Mouse (Mus musculus): Measurements from ENCODE around the gene AL731706.1. TPM values are rescaled to one million over a fixed set of nuclear protein-coding genes. Genes with fewer than 3 reads are reported as not detected.

The AL731706.1 gene
- polyA plus RNA-seq, 1 experiment from 2014 or later, result 32.1 TPM

DNA sequence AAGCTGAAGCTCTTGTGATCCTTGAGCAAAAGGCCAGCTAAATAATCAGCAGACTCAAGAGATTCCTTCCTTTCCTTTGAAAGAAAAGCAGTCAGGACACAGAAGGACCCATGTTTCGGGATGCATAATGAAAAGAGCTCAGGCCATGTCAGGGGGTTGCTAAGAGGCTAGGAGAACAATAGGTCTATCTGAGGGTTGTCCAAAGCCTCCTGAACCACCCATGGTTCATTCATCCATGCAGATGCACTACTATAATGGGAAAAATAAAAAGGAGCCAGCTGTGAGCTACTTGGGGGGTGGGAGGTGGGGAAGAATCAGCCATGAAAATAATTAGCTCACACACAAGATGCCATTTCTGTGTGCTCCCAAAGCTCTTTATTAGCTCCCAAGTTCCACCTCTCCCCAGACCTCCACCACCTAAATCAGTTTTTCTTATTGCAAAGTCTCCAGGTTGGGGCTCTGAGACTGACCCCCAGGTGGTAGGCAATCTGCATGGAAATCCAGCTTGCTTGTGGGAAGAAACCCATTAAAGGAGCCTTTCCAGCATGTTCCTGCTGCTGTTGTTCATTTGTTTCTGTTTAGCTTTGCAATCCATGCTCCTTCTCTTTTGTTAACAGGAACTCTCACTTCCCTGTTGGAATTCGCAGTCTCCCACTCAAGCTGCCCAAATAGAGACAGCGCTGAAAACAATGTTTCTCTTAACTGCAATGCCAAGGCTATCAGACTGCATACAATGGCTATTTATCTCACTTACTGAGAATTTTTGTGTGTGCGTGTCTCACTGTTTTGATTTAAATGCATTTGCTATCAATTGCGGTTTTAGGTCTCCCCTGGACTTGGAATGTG lies 36.4 kb downstream of the AL731706.1 start:
- ATAC-seq (ENCODE audit: low FRiP score), result peak; percentile 84
- H3K4me2 ChIP-seq, result no peak overlapping the region
- 11% methylated on average over 5 of the region's 5 CpGs for WGBS
- H3K27ac ChIP-seq (ENCODE audit: low read depth, low read length), result peak overlapping the region; percentile 3; the same call in 1 of the 2 replicates
- H3K9me3 ChIP-seq (ENCODE audit: control insufficient read depth, low read length), result no peaks in the 10 kb centered on the region
- H3K36me3 ChIP-seq (ENCODE audit: control insufficient read depth, insufficient read depth, low read length), result no peaks in the 10 kb centered on the region
- peaks cover 18% of the 10 kb centered on the region for H3K4me1 ChIP-seq (ENCODE audit: control insufficient read depth, insufficient read depth, low read length)
- DNase-seq (ENCODE audit: low spot score, missing footprints), result peak; percentile 93
- no peak overlapping the region for H3K4me3 ChIP-seq (ENCODE audit: low read depth, low read length)
- no peaks in the 10 kb centered on the region for H3K27me3 ChIP-seq (ENCODE audit: control insufficient read depth, insufficient read depth, low read length)
- H3K9ac ChIP-seq (ENCODE audit: low read length), result no peak overlapping the region

- no peaks in the 10 kb centered on the region for H3K27me3 ChIP-seq (ENCODE audit: control insufficient read depth, insufficient read depth, low read length)
- H3K9me3 ChIP-seq (ENCODE audit: control insufficient read depth, low read length), result no peaks in the 10 kb centered on the region
- WGBS, result 74% methylated on average over 3 of the region's 3 CpGs
- H3K36me3 ChIP-seq (ENCODE audit: control insufficient read depth, insufficient read depth, low read length), result no peaks in the 10 kb centered on the region
- H3K9ac ChIP-seq (ENCODE audit: low read length), result no peak overlapping the region
- no peak for ATAC-seq (ENCODE audit: low FRiP score)
- no peak overlapping the region for H3K4me3 ChIP-seq (ENCODE audit: low read depth, low read length)
- peaks cover 18% of the 10 kb centered on the region for H3K4me1 ChIP-seq (ENCODE audit: control insufficient read depth, insufficient read depth, low read length)
- no peak overlapping the region for H3K4me2 ChIP-seq
- DNase-seq (ENCODE audit: low spot score, missing footprints), result peak; percentile 81
- H3K27ac ChIP-seq (ENCODE audit: low read depth, low read length), result no peak overlapping the region
Measured at GRCm38 (mm10) chr2:136850366-136850765, 40.8 kb downstream of the AL731706.1 start.

DNA sequence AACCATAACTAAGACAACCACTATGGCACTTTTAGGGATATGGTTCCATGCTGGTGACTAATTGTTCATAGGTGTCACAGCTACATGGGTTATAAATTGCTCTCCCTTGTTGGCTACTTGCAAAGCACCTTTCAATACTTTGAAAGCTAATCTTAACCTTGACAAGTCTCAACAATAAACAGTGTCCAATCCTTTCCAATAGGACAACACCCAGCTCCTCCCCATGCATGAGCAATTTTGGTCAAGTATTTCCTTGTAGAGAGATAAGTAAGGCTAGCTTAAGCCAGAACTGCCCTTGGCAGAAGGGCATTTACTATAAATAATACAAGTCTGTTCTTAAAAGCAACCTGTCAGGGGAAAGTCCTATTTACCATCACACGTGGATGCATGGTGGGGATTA lies 53.2 kb downstream of the AL731706.1 start:
- 56% methylated on average over 1 of the region's 1 CpGs for WGBS
- ATAC-seq (ENCODE audit: low FRiP score), result no peak
- H3K4me2 ChIP-seq, result no peak overlapping the region

GRCm38 (mm10) chr2:136835882-136836281 lies 55.3 kb downstream of the AL731706.1 start:
- H3K4me1 ChIP-seq (ENCODE audit: control insufficient read depth, insufficient read depth, low read length), result no peaks in the 10 kb centered on the region
- no peaks in the 10 kb centered on the region for H3K9me3 ChIP-seq (ENCODE audit: control insufficient read depth, low read length)
- DNase-seq (ENCODE audit: low spot score, missing footprints) (no peak), ATAC-seq (ENCODE audit: low FRiP score) (no peak)
- H3K36me3 ChIP-seq (ENCODE audit: control insufficient read depth, insufficient read depth, low read length), result no peaks in the 10 kb centered on the region
- H3K9ac ChIP-seq (ENCODE audit: low read length), result no peak overlapping the region
- 73% methylated on average over 3 of the region's 3 CpGs for WGBS
- H3K27me3 ChIP-seq (ENCODE audit: control insufficient read depth, insufficient read depth, low read length), result no peaks in the 10 kb centered on the region
- H3K4me2 ChIP-seq, result no peak overlapping the region
- no peak overlapping the region for H3K27ac ChIP-seq (ENCODE audit: low read depth, low read length)
- no peak overlapping the region for H3K4me3 ChIP-seq (ENCODE audit: low read depth, low read length)

More for the DNA sequence above, 53.2 kb downstream of the AL731706.1 start:
- no peak for DNase-seq (ENCODE audit: low spot score, missing footprints)
- H3K4me1 ChIP-seq (ENCODE audit: control insufficient read depth, insufficient read depth, low read length), result no peaks in the 10 kb centered on the region
- no peaks in the 10 kb centered on the region for H3K9me3 ChIP-seq (ENCODE audit: control insufficient read depth, low read length)
- no peak overlapping the region for H3K4me3 ChIP-seq (ENCODE audit: low read depth, low read length)
- no peaks in the 10 kb centered on the region for H3K36me3 ChIP-seq (ENCODE audit: control insufficient read depth, insufficient read depth, low read length)
- H3K27ac ChIP-seq (ENCODE audit: low read depth, low read length), result no peak overlapping the region
- H3K9ac ChIP-seq (ENCODE audit: low read length), result no peak overlapping the region
- H3K27me3 ChIP-seq (ENCODE audit: control insufficient read depth, insufficient read depth, low read length), result no peaks in the 10 kb centered on the region

DNA sequence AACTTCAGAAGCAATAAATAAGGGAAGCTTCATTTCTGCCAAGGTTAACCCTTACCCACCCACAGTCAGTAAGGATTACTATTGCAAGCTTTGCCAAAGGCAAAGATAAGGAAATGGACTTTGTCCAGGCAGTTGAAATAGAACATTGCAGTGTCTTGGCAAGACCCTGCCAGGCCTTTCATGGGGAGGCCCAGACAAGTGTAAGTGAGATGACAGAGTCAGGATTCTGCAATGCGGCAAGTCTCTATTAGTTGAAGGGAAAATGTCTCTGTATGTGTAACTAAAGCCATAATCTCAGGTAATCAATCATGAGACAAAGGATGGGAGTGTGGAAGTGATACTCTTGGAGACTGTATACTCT lies 56.5 kb downstream of the AL731706.1 start:
- Histone ChIP-seq H3K9me3 (ENCODE audit: control insufficient read depth, low read length) (no peaks in the 10 kb centered on the region), H3K4me3 (ENCODE audit: low read depth, low read length) (no peak overlapping the region), H3K4me2 (no peak overlapping the region), H3K36me3 (ENCODE audit: control insufficient read depth, insufficient read depth, low read length) (no peaks in the 10 kb centered on the region), H3K4me1 (ENCODE audit: control insufficient read depth, insufficient read depth, low read length) (no peaks in the 10 kb centered on the region), H3K27ac (ENCODE audit: low read depth, low read length) (no peak overlapping the region), H3K27me3 (ENCODE audit: control insufficient read depth, insufficient read depth, low read length) (no peaks in the 10 kb centered on the region), H3K9ac (ENCODE audit: low read length) (no peak overlapping the region)
- DNase-seq (ENCODE audit: low spot score, missing footprints), result peak; percentile 1
- no peak for ATAC-seq (ENCODE audit: low FRiP score)
- WGBS, result 88% methylated on average over 1 of the region's 1 CpGs

DNA sequence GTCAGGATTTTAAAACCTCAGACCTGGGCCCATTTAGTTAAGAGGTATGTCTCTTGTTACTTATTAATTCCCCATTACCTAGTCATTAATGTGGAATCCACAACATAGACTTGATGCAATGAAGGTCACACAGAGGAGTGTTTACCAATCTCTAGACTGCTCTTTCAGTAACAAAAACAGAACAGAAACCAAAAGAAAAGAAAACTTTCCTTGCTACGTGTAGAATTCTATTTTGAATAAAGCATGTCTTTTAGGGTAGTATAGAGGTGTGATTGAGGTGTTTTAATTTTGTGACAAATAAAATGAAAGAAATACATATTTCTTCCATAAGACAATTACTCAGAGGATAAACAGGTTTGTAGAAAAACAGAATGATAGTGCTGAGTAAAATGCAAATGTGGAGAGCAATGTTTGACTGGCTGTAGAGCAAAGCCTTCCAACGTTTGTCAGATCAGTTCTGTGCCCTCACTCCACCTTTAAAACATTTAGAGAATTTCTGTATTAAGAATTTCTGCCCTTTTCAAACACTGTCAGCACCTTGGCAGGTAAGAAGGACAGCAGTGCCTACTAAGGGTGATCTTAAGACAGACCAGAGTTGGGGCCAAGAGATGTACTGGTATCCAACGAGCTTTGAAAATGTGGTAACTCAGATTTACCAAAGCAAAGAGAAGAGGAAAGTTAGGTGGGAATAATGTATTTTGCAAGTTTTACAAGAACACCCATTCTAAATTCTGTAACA lies 57.0 kb downstream of the AL731706.1 start:
- no peak for ATAC-seq (ENCODE audit: low FRiP score)
- no peaks in the 10 kb centered on the region for H3K36me3 ChIP-seq (ENCODE audit: control insufficient read depth, insufficient read depth, low read length)
- H3K4me3 ChIP-seq (ENCODE audit: low read depth, low read length), result no peak overlapping the region
- no peaks in the 10 kb centered on the region for H3K4me1 ChIP-seq (ENCODE audit: control insufficient read depth, insufficient read depth, low read length)
- H3K27ac ChIP-seq (ENCODE audit: low read depth, low read length), result no peak overlapping the region
- H3K4me2 ChIP-seq, result no peak overlapping the region
- WGBS, result 84% methylated on average over 3 of the region's 3 CpGs
- peak; percentile 69 for DNase-seq (ENCODE audit: low spot score, missing footprints)
- no peak overlapping the region for H3K9ac ChIP-seq (ENCODE audit: low read length)
- H3K27me3 ChIP-seq (ENCODE audit: control insufficient read depth, insufficient read depth, low read length), result no peaks in the 10 kb centered on the region
- no peaks in the 10 kb centered on the region for H3K9me3 ChIP-seq (ENCODE audit: control insufficient read depth, low read length)

- H3K9ac ChIP-seq (ENCODE audit: low read length), result no peak overlapping the region
- H3K4me2 ChIP-seq, result no peak overlapping the region
- no peak overlapping the region for H3K27ac ChIP-seq (ENCODE audit: low read depth, low read length)
- H3K36me3 ChIP-seq (ENCODE audit: control insufficient read depth, insufficient read depth, low read length), result no peaks in the 10 kb centered on the region
- H3K9me3 ChIP-seq (ENCODE audit: control insufficient read depth, low read length), result no peaks in the 10 kb centered on the region
- no peaks in the 10 kb centered on the region for H3K27me3 ChIP-seq (ENCODE audit: control insufficient read depth, insufficient read depth, low read length)
- WGBS, result 88% methylated on average over 3 of the region's 3 CpGs
- DNase-seq (ENCODE audit: low spot score, missing footprints) (peak; percentile 67), ATAC-seq (ENCODE audit: low FRiP score) (no peak)
- H3K4me1 ChIP-seq (ENCODE audit: control insufficient read depth, insufficient read depth, low read length), result no peaks in the 10 kb centered on the region
- H3K4me3 ChIP-seq (ENCODE audit: low read depth, low read length), result no peak overlapping the region
Measured at GRCm38 (mm10) chr2:136832936-136833335, 58.3 kb downstream of the AL731706.1 start.
